Mouse (Mus musculus) E14TG2a.4 (cell line): ENCODE measurements at regions not wholly inside any gene's neighbourhood (a gene's known extent, or its start where the extent isn't known, plus 50 kb on each side); places are given as distances from the start of the nearest gene placed in this dataset.

Experiments
- H3K27me3 ChIP-seq: 2 replicates; pipeline ENCODE4 v1.6.1; 2014; ENCODE audit warnings: low read length, control low read depth; ENCODE audit not compliant: insufficient read depth
- H3K36me3 ChIP-seq: 2 replicates; pipeline ENCODE4 v1.6.1; 2014; ENCODE audit warnings: low read length, control low read depth; ENCODE audit not compliant: insufficient read depth
- H3K4me1 ChIP-seq: replicated peaks from 2 replicates; pipeline ENCODE4 v1.6.1; 2014; ENCODE audit warnings: low read depth, low read length, control low read depth
- H3K4me3 ChIP-seq: replicated peaks from 2 replicates; pipeline ENCODE4 v1.5.1; 2014; ENCODE audit warnings: mild to moderate bottlenecking, low read length
- H3K9me3 ChIP-seq: 2 replicates; pipeline ENCODE4 v1.6.1; 2014; ENCODE audit warnings: low read length, control low read depth
- CTCF ChIP-seq: conservative IDR thresholded peaks from 2 replicates; pipeline ENCODE4 v1.5.1; 2014; ENCODE audit warnings: low read length
- NANOG ChIP-seq: IDR thresholded peaks from 2 replicates; pipeline ENCODE4 v1.6.1; 2014; ENCODE audit warnings: borderline replicate concordance, low read length, mixed read lengths
- POU5F1 ChIP-seq: IDR thresholded peaks from 2 replicates; pipeline ENCODE4 v1.6.1; 2014; ENCODE audit warnings: low read length, borderline replicate concordance

GRCm38 (mm10) chr3:4744003-4744402 is 1006.6 kb upstream of the Gm8797 start:
- H3K4me1 ChIP-seq, result no peaks in the 10 kb centered on the region; the same call in 1 of the 2 replicates
- H3K9me3 ChIP-seq, result peaks cover 41% of the 10 kb centered on the region
- H3K4me3 ChIP-seq, result no peak overlapping the region
- no peak for TF ChIP-seq CTCF
- TF ChIP-seq POU5F1, result no peak
- H3K36me3 ChIP-seq, result no peaks in the 10 kb centered on the region
- no peaks in the 10 kb centered on the region for H3K27me3 ChIP-seq

GRCm38 (mm10) chr3:4744611-4745010 is 1006.0 kb upstream of the Gm8797 start:
- H3K9me3 ChIP-seq, result peaks cover 41% of the 10 kb centered on the region
- H3K27me3 ChIP-seq, result no peaks in the 10 kb centered on the region
- no peaks in the 10 kb centered on the region for H3K36me3 ChIP-seq
- H3K4me1 ChIP-seq, result no peaks in the 10 kb centered on the region; the same call in 1 of the 2 replicates
- H3K4me3 ChIP-seq, result no peak overlapping the region
- TF ChIP-seq CTCF, result no peak
- TF ChIP-seq POU5F1, result no peak
- TF ChIP-seq NANOG, result no peak

- Histone ChIP-seq H3K4me1 (no peaks in the 10 kb centered on the region), H3K9me3 (peaks cover 8% of the 10 kb centered on the region), H3K4me3 (no peak overlapping the region), H3K27me3 (no peaks in the 10 kb centered on the region), H3K36me3 (no peaks in the 10 kb centered on the region)
- TF ChIP-seq CTCF, result no peak
Observed at GRCm38 (mm10) chr3:4756099-4756498, 994.5 kb upstream of the Gm8797 start.

DNA sequence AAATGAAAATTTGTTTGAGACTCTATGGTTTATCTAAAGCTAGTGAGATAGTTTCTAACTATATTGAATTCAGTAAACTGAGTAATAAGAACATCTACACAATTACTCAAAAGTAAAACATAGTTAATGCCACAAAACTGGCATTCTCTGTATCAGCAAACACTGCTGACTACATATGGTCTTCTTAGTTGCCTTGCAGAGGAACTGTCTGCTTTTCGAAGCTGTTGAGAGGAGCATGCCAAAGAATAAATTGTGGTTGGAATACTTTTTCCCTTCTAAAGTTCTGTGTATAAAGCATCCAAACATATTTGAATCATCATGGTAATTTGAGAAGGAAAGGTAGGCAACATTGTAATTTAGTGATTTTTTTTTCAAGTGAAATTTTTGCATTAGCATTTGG is 993.5 kb upstream of the Gm8797 start:
- H3K36me3 ChIP-seq, result no peaks in the 10 kb centered on the region
- TF ChIP-seq NANOG, result no peak
- TF ChIP-seq CTCF, result no peak
- no peak for TF ChIP-seq POU5F1
- peaks cover 18% of the 10 kb centered on the region for H3K9me3 ChIP-seq
- H3K27me3 ChIP-seq, result no peaks in the 10 kb centered on the region
- no peak overlapping the region for H3K4me3 ChIP-seq
- no peaks in the 10 kb centered on the region for H3K4me1 ChIP-seq

- TF ChIP-seq CTCF, result no peak
- no peak overlapping the region for H3K4me3 ChIP-seq
- H3K27me3 ChIP-seq, result no peaks in the 10 kb centered on the region
- peaks cover 69% of the 10 kb centered on the region for H3K9me3 ChIP-seq
- no peaks in the 10 kb centered on the region for H3K36me3 ChIP-seq
- no peaks in the 10 kb centered on the region for H3K4me1 ChIP-seq
Observed at GRCm38 (mm10) chr3:4763076-4763475, 987.5 kb upstream of the Gm8797 start.

- H3K9me3 ChIP-seq, result peaks cover 29% of the 10 kb centered on the region
- no peaks in the 10 kb centered on the region for H3K36me3 ChIP-seq
- no peaks in the 10 kb centered on the region for H3K27me3 ChIP-seq
- H3K4me3 ChIP-seq, result no peak overlapping the region
- TF ChIP-seq CTCF, result no peak
- TF ChIP-seq POU5F1, result no peak
- TF ChIP-seq NANOG, result no peak
- no peaks in the 10 kb centered on the region for H3K4me1 ChIP-seq
Observed at GRCm38 (mm10) chr3:4776632-4777031, 974.0 kb upstream of the Gm8797 start.

DNA sequence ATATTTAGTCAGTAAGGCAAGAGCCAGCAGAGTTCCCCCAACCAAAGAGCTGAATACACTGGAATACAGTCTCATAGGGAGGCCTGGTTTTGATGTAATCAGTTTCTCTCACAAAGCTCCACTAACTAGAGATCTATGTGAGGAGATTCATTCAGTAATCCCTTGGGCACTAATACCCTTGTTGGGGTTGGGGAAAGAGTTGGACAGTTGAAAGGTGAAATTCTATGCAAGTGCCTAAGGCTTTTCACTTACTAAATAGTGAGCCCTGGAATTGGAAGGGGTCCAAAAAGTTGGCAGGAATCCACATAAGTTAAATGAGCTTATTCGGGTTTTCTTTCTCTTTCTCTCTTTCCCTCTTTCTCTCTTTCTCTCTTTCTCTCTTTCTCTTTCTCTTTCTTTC is 965.4 kb upstream of the Gm8797 start:
- no peaks in the 10 kb centered on the region for H3K4me1 ChIP-seq
- no peak for TF ChIP-seq CTCF
- TF ChIP-seq POU5F1, result no peak
- TF ChIP-seq NANOG, result no peak

DNA sequence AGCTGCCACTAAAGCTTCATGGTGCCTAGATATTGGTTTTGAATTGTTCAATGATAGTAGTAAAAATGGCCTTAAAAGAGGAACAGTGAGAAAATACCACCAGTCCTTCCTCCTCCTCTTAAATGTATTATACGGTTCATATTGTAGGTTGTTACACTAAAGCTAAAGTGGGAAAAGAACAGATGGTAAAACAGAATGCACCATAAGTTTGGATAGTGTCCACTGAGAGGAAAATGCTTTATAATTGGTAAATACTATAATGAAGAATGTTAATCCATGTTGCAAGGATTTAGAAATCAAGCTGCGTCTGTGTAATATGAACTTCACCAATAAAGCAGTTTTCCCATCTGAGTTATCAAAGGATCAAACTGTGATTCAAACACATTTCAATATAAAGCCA is 957.5 kb upstream of the Gm8797 start:
- TF ChIP-seq NANOG (no peak), CTCF (no peak), POU5F1 (no peak)
- no peaks in the 10 kb centered on the region for H3K9me3 ChIP-seq
- no peak overlapping the region for H3K4me3 ChIP-seq
- H3K36me3 ChIP-seq, result no peaks in the 10 kb centered on the region
- H3K27me3 ChIP-seq, result no peaks in the 10 kb centered on the region
- H3K4me1 ChIP-seq, result no peaks in the 10 kb centered on the region

More for the DNA sequence above, 965.4 kb upstream of the Gm8797 start:
- H3K36me3 ChIP-seq, result no peaks in the 10 kb centered on the region
- H3K27me3 ChIP-seq, result no peaks in the 10 kb centered on the region
- H3K9me3 ChIP-seq, result no peaks in the 10 kb centered on the region
- no peak overlapping the region for H3K4me3 ChIP-seq

DNA sequence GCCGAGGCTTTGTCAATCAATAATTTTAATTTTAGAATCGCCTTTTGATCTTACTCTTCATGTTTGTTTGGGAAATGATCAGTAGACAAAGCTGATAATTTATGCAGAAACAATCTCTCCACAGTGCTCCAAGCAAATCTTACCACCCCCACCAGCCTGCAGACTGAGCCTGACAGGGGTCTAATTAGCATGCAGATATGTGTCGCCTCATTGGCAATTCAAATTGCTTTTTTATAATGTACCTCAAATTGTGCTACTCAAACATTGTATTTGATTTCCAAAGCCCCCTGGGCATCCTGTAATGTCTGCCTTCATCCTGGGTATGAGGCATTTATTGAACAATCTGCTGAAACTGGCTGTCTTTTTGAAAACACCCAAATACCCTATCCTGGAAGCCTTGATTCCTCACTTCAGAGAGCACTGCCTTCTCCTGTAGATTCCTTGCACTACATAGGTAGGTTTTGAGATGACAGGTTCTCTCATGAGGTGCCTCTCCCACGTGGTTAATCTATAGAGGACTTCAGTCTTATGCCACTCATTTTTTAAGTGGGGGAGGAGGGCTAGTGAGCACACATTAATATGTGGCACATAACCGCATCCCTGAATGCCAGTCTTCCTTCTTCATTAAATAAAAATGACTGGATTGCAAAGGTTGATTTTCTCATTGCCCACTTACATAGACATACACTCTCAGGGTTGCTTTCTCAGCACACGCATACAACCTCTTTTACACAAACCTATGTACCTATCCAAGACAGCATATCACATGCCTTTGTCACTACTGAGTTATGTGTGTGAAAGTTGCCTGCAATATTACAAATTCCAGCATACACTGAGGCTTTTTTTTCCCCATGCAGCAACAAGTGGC is 954.3 kb upstream of the Gm8797 start:
- no peaks in the 10 kb centered on the region for H3K9me3 ChIP-seq
- H3K27me3 ChIP-seq, result no peaks in the 10 kb centered on the region
- H3K4me1 ChIP-seq, result no peaks in the 10 kb centered on the region
- no peaks in the 10 kb centered on the region for H3K36me3 ChIP-seq
- TF ChIP-seq POU5F1, result no peak
- no peak for TF ChIP-seq NANOG
- H3K4me3 ChIP-seq, result no peak overlapping the region
